Mouse (Mus musculus): ENCODE measurements around the gene Foxc2.

Foxc2 gene

GRCm38 (mm10) chr8:121118634-121119420 lies 2.9 kb downstream of the Foxc2 start:
- ATAC-seq (ENCODE audit: insufficient number of reproducible peaks, low FRiP score, low TSS enrichment): no peak

DNA sequence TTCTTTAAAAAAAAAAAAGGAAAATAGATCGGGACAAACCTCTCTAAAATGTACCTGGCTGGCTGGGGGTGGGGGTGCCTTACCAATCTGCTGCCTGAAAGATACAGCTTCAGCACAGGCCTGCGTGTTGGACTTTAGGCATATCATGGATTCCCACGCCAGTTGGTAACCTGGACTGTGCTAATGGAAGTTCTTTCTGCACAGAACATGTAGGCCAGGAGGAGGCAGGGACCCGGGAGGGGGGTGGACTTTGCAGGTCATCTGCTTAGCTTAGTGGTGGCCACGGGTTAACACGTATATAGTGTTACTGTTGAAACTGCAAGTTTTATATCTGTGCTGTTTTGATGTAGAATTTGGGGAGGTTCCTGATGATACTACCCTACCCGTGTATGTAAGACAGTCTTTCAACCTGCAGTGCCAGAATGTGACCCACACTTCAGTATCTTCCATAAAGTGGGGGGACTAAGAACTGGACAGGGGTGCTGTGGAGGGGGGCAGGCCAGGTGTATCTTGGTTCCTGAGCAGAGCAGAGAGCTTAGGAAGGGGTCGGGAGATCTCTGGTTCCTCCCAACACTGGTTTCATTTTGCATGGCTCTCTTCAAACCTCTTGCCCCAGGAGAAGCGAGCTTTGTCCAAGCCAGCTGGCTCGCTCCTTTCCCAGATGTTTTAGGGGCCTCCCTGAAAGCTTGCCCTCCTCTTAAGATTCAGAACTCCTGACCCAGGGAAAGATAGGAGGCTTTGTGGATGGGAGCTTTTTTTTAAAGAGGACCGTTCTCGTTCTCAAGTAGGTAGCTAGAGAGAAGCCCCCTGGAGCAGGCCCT lies 3.9 kb downstream of the Foxc2 start:
- no peak for ATAC-seq (ENCODE audit: insufficient number of reproducible peaks, low FRiP score, low TSS enrichment)

DNA sequence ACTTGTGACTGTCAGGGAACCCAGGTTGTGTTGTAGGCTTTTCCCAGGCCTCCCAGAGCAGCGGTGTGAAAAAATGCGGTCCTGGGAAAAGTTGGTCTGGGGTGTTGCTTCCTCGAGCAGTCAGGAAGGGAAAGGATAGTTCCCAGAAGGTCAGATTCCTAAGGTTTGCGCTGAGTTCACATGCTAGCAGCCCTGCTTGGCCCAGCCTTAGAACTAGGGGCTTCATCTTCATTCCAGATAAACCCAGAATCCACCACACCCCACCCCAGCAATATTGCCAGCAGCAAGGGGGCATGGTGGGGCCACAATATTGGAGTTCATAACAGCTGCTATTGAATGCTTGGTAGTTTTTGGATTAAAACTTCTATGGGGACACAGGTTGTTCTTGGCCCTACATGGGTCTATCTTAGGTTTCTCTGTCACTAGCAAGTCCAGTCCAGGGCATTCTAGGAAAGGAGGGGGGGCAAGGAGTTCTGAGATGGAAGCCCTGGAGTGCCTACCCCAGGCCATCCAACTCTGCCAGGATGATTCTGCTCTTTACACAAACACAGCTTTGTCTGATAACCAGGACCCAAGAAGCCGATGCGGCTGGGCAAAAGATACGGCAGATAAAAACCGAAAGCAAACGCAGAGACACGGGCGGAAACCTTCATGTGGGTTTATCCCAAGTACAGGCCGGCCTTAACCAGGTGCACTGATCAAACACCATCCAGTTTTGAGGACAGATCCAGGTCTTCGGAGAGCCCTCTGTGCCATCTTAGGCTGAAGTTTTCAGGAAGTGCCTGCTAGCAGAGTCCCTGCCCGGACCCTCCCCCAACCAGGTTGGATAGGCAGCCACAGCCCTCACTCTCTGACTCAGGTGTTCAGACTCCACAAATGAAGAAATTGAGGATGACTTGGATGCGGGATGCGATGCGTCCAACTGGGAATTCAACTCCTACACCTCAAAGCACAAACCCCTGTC lies 4.8 kb downstream of the Foxc2 start:
- ATAC-seq (ENCODE audit: insufficient number of reproducible peaks, low FRiP score, low TSS enrichment): no peak

DNA sequence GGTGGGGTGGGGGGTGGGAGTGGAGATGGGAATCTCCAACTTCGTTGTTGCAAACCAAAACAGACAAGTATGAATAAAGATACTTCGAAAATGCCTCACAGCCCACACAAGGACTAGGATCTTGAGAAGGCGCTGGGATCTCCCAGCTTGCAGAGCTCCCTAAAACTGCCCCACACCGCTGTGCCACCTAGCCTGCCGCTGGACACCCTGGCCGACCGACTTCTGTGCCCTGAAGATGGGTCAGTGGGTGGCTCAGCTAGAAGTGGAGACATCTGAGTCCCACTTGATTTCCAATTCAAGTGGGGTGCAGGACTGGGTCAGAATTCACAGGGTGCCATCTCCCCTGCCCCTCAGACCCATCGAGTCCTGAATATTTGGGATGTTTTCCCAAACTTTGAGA lies 5.7 kb downstream of the Foxc2 start:
- ATAC-seq (ENCODE audit: insufficient number of reproducible peaks, low FRiP score, low TSS enrichment): no peak

DNA sequence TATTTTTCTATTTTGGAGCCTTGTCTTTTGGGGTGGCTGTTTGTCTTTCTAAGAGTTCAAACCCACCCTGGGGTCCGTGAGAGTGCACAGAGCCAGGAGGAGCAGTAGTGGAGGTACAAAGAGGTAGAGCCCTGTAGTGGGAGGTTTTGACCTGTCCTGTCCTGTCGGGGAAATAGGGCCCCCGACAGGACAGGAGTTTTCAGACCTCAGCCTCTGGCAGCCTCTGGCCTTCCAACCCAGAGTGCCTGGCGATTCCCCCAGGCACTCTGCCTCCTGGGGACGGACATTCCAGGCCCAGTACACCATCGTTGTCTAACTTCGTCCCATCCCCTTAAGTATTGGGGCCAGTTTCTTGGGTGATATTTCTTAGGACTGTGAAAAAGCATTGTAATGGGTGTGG lies 6.4 kb downstream of the Foxc2 start:
- ATAC-seq (ENCODE audit: insufficient number of reproducible peaks, low FRiP score, low TSS enrichment): no peak

GRCm38 (mm10) chr8:121123113-121123512 lies 7.1 kb downstream of the Foxc2 start:
- ATAC-seq (ENCODE audit: insufficient number of reproducible peaks, low FRiP score, low TSS enrichment): no peak

GRCm38 (mm10) chr8:121124547-121125239 lies 8.7 kb downstream of the Foxc2 start:
- ATAC-seq (ENCODE audit: insufficient number of reproducible peaks, low FRiP score, low TSS enrichment): no peak

DNA sequence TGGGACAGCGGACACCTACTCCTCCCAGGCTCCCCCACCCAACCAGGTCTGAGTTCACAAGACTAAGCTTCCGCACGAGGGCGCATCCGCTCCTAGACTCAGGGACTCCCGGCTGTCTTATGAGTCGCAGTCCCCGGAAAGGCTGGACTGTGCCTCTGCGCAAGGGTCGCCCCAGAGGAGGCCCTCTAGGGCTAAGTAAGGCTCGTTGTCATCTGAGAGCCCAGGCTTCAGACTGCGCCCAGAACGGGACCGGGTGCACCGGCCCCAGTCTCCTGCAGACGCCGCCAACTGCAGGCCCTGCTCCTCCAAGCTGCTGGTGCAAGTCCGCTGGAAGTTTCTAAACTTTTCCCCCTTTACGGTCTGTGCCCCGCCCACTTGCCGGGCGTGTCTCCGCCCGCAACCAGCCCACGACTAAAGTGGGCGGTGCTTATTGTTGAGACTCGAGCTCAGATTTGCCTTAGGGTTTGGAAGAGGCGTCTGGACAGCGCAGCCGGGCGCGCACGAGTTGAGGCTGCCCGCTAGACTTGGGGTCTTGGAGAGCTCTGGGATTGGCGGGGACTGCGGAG lies 9.4 kb downstream of the Foxc2 start:
- no peak for ATAC-seq (ENCODE audit: insufficient number of reproducible peaks, low FRiP score, low TSS enrichment)

GRCm38 (mm10) chr8:121126191-121126590 lies 10.2 kb downstream of the Foxc2 start:
- no peak for ATAC-seq (ENCODE audit: insufficient number of reproducible peaks, low FRiP score, low TSS enrichment)

DNA sequence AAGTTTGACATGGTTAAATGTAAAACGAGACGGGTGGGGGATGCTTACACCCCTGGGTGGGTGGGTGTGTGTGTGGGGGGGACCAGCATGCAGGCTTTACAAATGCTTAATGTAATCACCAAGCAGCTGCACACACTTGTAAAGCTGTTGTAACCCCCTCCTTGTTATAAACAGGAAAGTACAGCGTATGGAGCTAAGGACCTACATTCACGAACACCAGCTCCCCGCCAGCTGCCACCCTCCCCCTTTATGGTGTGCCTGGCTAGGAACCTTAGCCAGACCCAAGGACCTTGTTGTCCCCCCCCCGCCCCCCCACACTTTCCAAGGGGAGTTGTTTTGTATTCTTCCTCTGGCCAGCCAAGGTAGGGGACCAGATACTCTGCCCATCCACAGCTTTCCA lies 10.7 kb downstream of the Foxc2 start:
- no peak for ATAC-seq (ENCODE audit: insufficient number of reproducible peaks, low FRiP score, low TSS enrichment)

- ATAC-seq (ENCODE audit: insufficient number of reproducible peaks, low FRiP score, low TSS enrichment): no peak
Observed at GRCm38 (mm10) chr8:121127291-121127701, 11.3 kb downstream of the Foxc2 start.

GRCm38 (mm10) chr8:121127756-121128375 lies 11.9 kb downstream of the Foxc2 start, which contains the start of gene Foxl1:
TSS of gene Foxl1 (plus strand) at chr8:121127940.
- ATAC-seq (ENCODE audit: insufficient number of reproducible peaks, low FRiP score, low TSS enrichment): no peak

DNA sequence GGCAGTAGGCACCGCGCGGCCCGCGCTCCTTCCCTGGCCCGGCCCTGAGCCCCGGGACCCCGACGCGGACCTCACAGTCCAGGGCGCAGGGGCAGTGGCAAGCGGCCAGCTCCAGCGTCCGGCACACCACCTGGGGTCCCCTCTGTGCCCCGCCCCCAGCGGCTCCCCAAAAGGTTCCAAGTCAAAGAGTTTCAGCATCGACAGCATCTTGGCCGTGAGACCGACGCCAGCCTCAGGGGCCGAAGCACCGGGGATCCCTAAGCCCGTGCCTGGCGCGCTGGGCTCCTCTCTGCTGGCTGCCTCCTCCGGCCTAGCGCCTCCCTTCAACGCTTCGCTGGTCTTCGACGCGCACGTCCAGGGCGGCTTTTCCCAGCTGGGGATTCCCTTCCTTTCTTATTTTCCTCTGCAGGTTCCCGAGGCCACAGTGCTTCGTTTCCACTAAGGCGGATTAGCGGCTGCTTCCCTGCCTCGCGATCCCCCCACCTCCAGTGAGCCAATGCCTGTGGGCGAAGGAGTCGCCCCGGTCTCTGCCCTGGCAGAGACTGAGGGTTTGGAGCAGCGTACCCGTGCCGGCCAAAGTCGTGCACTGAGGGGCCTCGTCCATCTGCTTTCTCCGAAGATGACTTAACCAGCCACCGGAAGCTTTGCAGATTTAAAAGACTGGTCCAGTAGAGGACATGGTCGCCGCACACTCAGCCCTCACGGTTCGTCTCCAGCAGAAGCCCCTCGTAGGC lies 12.7 kb downstream of the Foxc2 start:
- no peak for ATAC-seq (ENCODE audit: insufficient number of reproducible peaks, low FRiP score, low TSS enrichment)

DNA sequence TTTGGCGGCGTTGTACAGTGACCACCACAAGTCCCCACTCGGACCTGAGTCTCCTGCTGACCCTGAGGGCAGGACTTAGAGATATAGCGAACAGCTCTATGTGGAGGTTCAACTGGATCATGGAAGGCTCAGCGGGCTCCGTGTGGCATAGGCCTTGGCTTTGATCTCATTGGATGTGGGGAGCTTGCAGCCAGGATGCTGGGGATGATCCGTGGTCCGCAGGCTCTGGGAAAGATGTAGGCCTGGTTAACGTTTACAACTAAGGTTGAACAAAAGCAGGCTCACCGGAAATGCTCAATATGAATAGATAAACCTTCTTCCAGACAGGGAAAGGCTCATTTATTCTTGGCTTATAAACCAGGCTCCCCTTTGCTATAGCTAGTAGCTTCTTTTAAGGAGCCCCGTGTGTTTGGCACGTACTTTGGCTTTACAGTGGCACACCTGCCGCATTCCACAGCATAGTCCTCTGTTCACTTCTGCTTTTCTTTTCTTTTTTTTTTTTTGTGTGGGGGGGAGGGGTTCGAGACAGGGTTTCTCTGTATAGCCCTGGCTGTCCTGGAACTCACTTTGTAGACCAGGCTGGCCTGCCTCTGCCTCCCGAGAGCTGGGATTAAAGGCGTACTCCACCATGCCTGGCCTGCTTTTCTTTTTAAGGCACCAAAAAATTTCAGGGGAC lies 13.4 kb downstream of the Foxc2 start:
- no peak for ATAC-seq (ENCODE audit: insufficient number of reproducible peaks, low FRiP score, low TSS enrichment)

DNA sequence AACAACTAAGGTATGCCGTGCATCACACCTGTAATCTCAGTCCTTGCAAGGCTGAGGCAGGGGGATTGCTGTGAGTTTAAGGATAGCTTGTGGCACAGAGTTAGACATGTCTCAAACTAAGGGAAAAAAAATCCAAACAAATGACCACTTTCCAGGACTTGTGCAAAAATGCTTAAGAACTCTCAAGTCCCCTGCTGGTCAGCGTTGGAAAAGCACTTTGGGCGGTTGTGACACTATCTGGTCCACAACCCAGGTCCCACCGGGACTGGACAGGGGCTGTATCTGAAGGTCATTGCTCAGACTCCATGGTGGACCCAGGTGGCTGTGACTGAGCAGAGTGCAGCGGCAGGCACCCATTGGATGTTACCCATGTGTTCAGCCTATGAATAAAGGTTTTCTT lies 14.6 kb downstream of the Foxc2 start:
- no peak for ATAC-seq (ENCODE audit: insufficient number of reproducible peaks, low FRiP score, low TSS enrichment)

GRCm38 (mm10) chr8:121132961-121133513 lies 17.1 kb downstream of the Foxc2 start:
- no peak for ATAC-seq (ENCODE audit: insufficient number of reproducible peaks, low FRiP score, low TSS enrichment)

GRCm38 (mm10) chr8:121134102-121134501 lies 18.1 kb downstream of the Foxc2 start:
- no peak for ATAC-seq (ENCODE audit: insufficient number of reproducible peaks, low FRiP score, low TSS enrichment)

- ATAC-seq (ENCODE audit: insufficient number of reproducible peaks, low FRiP score, low TSS enrichment): no peak
Observed at GRCm38 (mm10) chr8:121134512-121134911, 18.5 kb downstream of the Foxc2 start.
